Mouse (Mus musculus): ENCODE measurements at regions not wholly inside any gene's neighbourhood (a gene's known extent, or its start where the extent isn't known, plus 50 kb on each side); places are given as distances from the start of the nearest gene placed in this dataset.

- no peak for DNase-seq (ENCODE audit: extremely low read depth, low read depth, low spot score)
Measured at GRCm38 (mm10) chr10:95725349-95725748, 52.1 kb upstream of the Anapc15-ps start.
